Mouse (Mus musculus) heart, adult 2 months (tissue): ENCODE data around the gene Csmd2.

ENCODE experiments used
- CTCF ChIP-seq: fragments of 200-600 bp; IDR thresholded peaks from 2 replicates; pipeline ENCODE4 v1.8.1; 2022; ENCODE audit warnings: antibody characterized with exemption, mild to moderate bottlenecking, moderate library complexity
- EP300 ChIP-seq: fragments of 200-500 bp; IDR thresholded peaks from 2 replicates; pipeline ENCODE4 v1.6.1; 2011; ENCODE audit warnings: low read depth, low read length, control low read depth; ENCODE audit not compliant: insufficient read depth

DNA sequence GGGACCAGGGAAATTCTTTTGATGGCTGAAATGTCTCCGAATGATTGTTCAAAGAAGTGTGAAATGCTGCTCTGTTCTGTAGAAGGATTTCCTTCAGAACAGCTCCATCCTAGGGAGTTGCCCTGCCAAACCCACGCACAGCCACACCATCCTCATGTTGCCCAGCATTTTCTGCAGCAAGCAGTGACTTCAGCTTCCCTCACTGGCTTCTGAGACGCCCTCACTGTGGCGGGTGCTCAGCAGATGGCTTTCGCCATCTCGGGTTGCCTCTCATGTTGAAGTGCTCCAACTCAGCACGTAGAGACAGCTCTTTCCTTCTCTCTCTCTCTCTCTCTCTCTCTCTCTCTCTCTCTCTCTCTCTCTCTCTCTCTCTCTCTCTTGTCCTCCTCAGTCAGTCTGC, 353.7 kb downstream of the Csmd2 start:
- TF ChIP-seq CTCF (no peak), EP300 (no peak)
